Mouse (Mus musculus) limb, embryonic 11.5 days (tissue): ENCODE results near the gene Tnfrsf9. TPM values are rescaled to one million over a fixed set of nuclear protein-coding genes. Genes with fewer than 3 reads are reported as not detected.

Experiments
- ATAC-seq: fragments of 200-750 bp; cut with Nextera tagmentation; 2 replicates; pipeline ENCODE4 v1.8.0; 2017; ENCODE audit warnings: low read depth; ENCODE audit not compliant: insufficient number of reproducible peaks, low FRiP score, low TSS enrichment
- DNase-seq: peaks from one replicate; pipeline ENCODE4 v3.0.0-alpha.2; 2015; ENCODE audit warnings: low spot score
- H3K27ac ChIP-seq: fragments of 300-500 bp; sonication (generic); replicated peaks from 2 replicates; pipeline ENCODE4 v1.5.1; 2014; ENCODE audit warnings: low read depth, mild to moderate bottlenecking, low read length
- H3K27me3 ChIP-seq: fragments of 300-500 bp; sonication (generic); 2 replicates; pipeline ENCODE4 v1.6.1; 2014; ENCODE audit warnings: mild to moderate bottlenecking, low read length, mixed read lengths; ENCODE audit not compliant: control insufficient read depth, insufficient read depth
- H3K36me3 ChIP-seq: fragments of 300-500 bp; sonication (generic); 2 replicates; pipeline ENCODE4 v1.6.1; 2014; ENCODE audit warnings: mild to moderate bottlenecking, low read length, moderate library complexity, mixed read lengths; ENCODE audit not compliant: control insufficient read depth, insufficient read depth
- H3K4me1 ChIP-seq: fragments of 300-500 bp; sonication (generic); 2 replicates; pipeline ENCODE4 v1.6.1; 2014; ENCODE audit warnings: low read length, mixed read lengths; ENCODE audit not compliant: control insufficient read depth, insufficient read depth
- H3K4me2 ChIP-seq: fragments of 300-500 bp; sonication (generic); 2 replicates; pipeline ENCODE4 v1.6.1; 2014; ENCODE audit warnings: low read depth, mild to moderate bottlenecking, moderate library complexity; ENCODE audit not compliant: severe bottlenecking
- H3K4me3 ChIP-seq: fragments of 300-500 bp; sonication (generic); 2 replicates; pipeline ENCODE4 v1.5.1; 2014; ENCODE audit warnings: low read depth, low read length
- H3K9ac ChIP-seq: fragments of 300-500 bp; sonication (generic); 2 replicates; pipeline ENCODE4 v1.6.1; 2014; ENCODE audit warnings: mild to moderate bottlenecking, low read length
- H3K9me3 ChIP-seq: fragments of 300-500 bp; sonication (generic); 2 replicates; pipeline ENCODE4 v1.6.1; 2016; ENCODE audit warnings: low read length; ENCODE audit not compliant: control insufficient read depth
- WGBS: fragments of 180-500 bp; shearing (Covaris S2); extraction: QIAGEN DNeasy Blood & Tissue Kit; methylation state at CpG from one replicate; pipeline ENCODE4 v1.1.7; 2014; 5-methylcytosine and 5-hydroxymethylcytosine counted together
- polyA plus RNA-seq: library from polyadenylated mRNA; unstranded; fragments of >200 nt; fragmentation: Nextera tagmentation; extraction: Ambion mirVana; gene quantifications from 2 replicates; pipeline ENCODE4 v1.2.1, GENCODE M21; 2014

The Tnfrsf9 gene
- polyA plus RNA-seq, 1 experiment from 2014 or later: 0.69 TPM

DNA sequence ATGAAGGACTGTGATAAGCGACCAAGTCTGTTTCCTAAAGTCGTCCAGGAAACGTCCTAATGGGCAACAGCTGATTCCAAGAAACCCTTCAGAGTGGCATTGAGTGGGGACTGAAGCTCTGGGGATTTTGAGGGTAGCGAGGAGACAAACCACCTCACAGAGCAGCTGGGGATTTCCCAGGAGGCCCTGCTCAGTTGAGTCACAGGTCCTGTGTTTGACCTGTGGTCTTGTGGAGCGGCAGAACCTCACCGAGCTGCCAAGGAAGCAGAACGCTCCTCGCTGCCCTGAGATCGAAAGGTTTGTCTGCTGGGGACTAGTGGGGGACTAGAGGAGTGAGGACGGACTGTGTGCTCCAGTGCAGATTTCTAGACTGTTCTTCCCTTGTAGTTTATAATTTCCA is 13.4 kb downstream of the Tnfrsf9 start:
- no peaks in the 10 kb centered on the region for H3K4me1 ChIP-seq
- DNase-seq: no peak
- no peak overlapping the region for H3K9ac ChIP-seq
- H3K27me3 ChIP-seq: no peaks in the 10 kb centered on the region
- H3K4me2 ChIP-seq: no peak overlapping the region
- H3K36me3 ChIP-seq: no peaks in the 10 kb centered on the region
- ATAC-seq: no peak
- H3K27ac ChIP-seq: no peak overlapping the region
- 64% methylated on average over 10 of the region's 10 CpGs for WGBS
- H3K9me3 ChIP-seq: no peaks in the 10 kb centered on the region
- no peak overlapping the region for H3K4me3 ChIP-seq

DNA sequence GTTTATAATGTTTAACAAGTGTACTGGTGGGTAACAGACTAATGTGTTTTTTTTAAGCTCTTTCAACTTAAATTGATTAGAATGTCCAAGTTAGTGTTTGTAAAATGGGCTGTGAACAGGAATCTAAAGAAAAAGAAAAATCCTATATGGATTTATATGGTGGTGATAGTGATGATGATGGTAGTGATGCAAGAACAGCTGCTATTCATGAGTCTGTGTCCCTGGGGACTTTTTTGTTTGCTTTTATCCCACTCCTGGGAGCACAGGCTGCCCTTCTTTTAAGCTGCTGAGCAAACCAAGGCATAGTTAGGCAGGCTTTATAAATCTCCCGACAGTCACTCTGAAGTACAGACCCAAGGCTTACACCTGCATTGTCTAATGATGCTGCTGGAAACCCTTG is 19.1 kb downstream of the Tnfrsf9 start:
- no peak overlapping the region for H3K4me3 ChIP-seq
- H3K4me2 ChIP-seq: no peak overlapping the region
- DNase-seq (no peak), ATAC-seq (no peak)
- WGBS: 70% methylated on average over 1 of the region's 1 CpGs
- no peak overlapping the region for H3K9ac ChIP-seq
- no peaks in the 10 kb centered on the region; the same call in 1 of the 2 replicates for H3K4me1 ChIP-seq
- no peaks in the 10 kb centered on the region for H3K27me3 ChIP-seq
- H3K9me3 ChIP-seq: no peaks in the 10 kb centered on the region
- H3K27ac ChIP-seq: no peak overlapping the region
- H3K36me3 ChIP-seq: no peaks in the 10 kb centered on the region

DNA sequence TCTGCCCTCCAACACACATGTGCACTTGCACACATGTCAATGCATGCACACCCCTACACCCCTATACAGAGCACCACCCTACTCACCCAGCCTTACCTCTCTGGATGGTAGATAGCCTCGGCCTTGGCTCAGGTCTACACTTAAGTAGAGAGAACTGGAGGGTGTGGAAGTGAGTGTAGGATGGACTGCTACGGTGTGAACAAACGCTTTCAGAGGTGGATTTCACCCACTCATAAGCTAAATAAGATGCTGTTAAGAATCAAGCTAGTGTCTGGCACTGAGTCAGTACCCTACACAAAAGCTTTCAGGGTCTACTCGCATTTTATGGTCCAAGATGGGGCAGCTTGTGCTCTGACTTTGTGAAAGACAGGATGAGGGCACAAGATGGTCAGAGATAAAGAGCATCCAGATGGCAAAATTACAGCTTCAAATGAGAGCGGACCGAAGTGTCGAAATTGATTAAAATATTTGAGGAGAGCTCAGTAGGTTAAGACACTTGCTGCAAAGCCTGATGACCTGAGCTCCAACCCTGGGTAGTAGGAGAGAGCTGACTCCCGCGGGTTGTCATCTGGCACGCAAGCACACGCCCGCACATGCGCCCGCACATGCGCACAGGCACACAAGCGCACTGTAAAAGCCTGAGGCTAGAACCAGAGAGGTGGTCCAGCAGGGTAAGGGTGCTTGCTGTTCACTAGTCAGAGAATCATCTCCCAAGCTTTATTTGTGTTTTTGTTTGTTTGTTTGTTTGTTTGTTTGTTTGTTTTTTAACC is 23.1 kb downstream of the Tnfrsf9 start:
- Histone ChIP-seq H3K27ac (no peak overlapping the region), H3K9me3 (no peaks in the 10 kb centered on the region), H3K36me3 (no peaks in the 10 kb centered on the region), H3K4me2 (no peak overlapping the region), H3K27me3 (no peaks in the 10 kb centered on the region), H3K4me3 (no peak overlapping the region), H3K9ac (no peak overlapping the region), H3K4me1 (no peaks in the 10 kb centered on the region; the same call in 1 of the 2 replicates)
- 75% methylated on average over 16 of the region's 16 CpGs for WGBS
- no peak for DNase-seq
- no peak for ATAC-seq

DNA sequence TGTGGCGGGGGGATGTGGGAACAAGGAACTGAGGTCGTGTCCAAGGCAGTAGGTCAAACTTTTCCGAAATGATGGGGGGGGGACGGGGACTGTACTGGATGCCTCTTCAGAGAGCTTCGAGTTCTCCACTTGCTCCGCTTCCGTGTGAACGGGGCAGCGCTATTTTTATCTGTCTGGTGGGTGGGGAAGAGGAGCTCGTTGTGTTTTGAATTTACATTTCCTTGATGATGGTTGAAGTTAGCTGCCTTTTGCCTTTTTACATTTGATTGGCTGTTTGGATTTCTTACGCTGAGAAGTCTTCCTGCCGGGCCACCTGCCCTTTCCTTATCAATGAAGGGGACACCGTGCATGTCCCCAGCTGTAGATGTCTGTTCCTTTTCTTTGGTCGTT is 23.7 kb downstream of the Tnfrsf9 start:
- Histone ChIP-seq H3K36me3 (no peaks in the 10 kb centered on the region), H3K9me3 (no peaks in the 10 kb centered on the region), H3K4me1 (no peaks in the 10 kb centered on the region; the same call in 1 of the 2 replicates), H3K27me3 (no peaks in the 10 kb centered on the region), H3K4me3 (no peak overlapping the region), H3K4me2 (no peak overlapping the region), H3K27ac (no peak overlapping the region), H3K9ac (no peak overlapping the region)
- DNase-seq: no peak
- WGBS: 60% methylated on average over 14 of the region's 14 CpGs
- no peak for ATAC-seq

DNA sequence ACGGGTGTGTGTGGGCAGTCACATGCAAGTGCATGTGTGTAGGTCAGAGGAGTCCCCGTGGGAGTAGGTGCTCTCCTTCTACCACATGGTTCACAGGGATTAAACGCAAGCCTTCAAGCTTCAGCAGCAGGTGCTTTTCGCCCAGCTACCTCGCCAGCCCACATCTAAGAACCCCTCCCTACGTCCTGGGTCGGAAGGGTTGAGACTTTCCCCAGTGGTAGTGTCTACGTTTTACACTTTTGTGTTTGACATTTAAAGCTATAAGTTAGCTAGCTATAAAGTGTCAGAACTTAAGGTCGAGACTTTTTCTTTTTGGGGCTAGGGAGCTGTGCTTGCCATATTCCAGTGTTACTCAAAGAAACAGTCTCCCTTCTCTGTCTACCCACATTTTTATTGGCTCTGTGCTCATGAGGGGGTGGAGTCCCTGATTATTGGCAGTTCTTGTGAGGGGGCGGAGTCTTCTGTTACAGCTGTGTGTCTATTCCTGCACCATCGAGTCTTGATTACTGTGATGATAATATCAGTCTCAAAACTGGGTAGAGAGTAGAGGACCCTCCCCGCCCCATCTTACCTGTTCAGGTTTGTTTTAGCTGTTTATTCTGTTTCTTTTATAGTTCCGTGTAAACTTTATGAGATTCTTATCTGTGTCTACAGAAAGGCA is 25.8 kb downstream of the Tnfrsf9 start:
- DNase-seq (no peak), ATAC-seq (no peak)
- H3K9ac ChIP-seq: no peak overlapping the region
- H3K36me3 ChIP-seq: no peaks in the 10 kb centered on the region
- 59% methylated on average over 13 of the region's 13 CpGs for WGBS
- H3K27ac ChIP-seq: no peak overlapping the region
- no peaks in the 10 kb centered on the region; the same call in 1 of the 2 replicates for H3K4me1 ChIP-seq
- H3K27me3 ChIP-seq: no peaks in the 10 kb centered on the region
- no peak overlapping the region for H3K4me3 ChIP-seq
- H3K4me2 ChIP-seq: no peak overlapping the region
- H3K9me3 ChIP-seq: no peaks in the 10 kb centered on the region

DNA sequence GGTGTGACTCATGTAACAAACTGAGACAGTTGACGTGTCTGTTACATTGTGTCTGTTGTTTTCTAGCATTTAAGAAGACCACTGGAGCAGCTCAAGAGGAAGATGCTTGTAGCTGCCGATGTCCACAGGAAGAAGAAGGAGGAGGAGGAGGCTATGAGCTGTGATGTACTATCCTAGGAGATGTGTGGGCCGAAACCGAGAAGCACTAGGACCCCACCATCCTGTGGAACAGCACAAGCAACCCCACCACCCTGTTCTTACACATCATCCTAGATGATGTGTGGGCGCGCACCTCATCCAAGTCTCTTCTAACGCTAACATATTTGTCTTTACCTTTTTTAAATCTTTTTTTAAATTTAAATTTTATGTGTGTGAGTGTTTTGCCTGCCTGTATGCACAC is 30.3 kb downstream of the Tnfrsf9 start:
- DNase-seq: no peak
- Histone ChIP-seq H3K4me2 (no peak overlapping the region), H3K27me3 (no peaks in the 10 kb centered on the region), H3K4me3 (no peak overlapping the region), H3K9me3 (no peaks in the 10 kb centered on the region), H3K36me3 (no peaks in the 10 kb centered on the region), H3K4me1 (no peaks in the 10 kb centered on the region), H3K9ac (no peak overlapping the region), H3K27ac (no peak overlapping the region)
- 93% methylated on average over 7 of the region's 7 CpGs for WGBS
- ATAC-seq: no peak

DNA sequence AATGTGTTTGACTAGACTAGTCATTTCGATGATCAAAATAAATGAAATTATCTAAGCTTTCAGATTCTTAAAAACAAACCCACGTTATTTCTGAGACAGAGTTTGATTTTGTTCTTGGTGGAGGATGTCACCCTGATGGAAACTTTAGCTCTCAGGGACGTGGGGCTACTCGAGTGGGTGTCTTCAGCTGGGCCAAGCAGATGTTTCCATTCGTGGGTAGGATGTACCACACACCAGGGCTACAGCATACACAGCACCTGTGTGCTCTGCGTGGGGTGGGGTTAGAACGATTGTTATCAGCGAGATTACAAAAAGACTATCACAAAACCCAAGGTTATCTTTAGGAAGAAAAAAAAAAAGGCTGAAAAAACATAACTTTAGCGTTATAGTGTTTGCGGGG is 36.6 kb downstream of the Tnfrsf9 start:
- no peak overlapping the region for H3K4me2 ChIP-seq
- H3K9me3 ChIP-seq: no peaks in the 10 kb centered on the region
- no peak for ATAC-seq
- no peaks in the 10 kb centered on the region for H3K36me3 ChIP-seq
- 86% methylated on average over 10 of the region's 10 CpGs for WGBS
- no peaks in the 10 kb centered on the region for H3K4me1 ChIP-seq
- H3K4me3 ChIP-seq: no peak overlapping the region
- no peaks in the 10 kb centered on the region for H3K27me3 ChIP-seq
- no peak for DNase-seq
- H3K9ac ChIP-seq: no peak overlapping the region
- H3K27ac ChIP-seq: no peak overlapping the region

DNA sequence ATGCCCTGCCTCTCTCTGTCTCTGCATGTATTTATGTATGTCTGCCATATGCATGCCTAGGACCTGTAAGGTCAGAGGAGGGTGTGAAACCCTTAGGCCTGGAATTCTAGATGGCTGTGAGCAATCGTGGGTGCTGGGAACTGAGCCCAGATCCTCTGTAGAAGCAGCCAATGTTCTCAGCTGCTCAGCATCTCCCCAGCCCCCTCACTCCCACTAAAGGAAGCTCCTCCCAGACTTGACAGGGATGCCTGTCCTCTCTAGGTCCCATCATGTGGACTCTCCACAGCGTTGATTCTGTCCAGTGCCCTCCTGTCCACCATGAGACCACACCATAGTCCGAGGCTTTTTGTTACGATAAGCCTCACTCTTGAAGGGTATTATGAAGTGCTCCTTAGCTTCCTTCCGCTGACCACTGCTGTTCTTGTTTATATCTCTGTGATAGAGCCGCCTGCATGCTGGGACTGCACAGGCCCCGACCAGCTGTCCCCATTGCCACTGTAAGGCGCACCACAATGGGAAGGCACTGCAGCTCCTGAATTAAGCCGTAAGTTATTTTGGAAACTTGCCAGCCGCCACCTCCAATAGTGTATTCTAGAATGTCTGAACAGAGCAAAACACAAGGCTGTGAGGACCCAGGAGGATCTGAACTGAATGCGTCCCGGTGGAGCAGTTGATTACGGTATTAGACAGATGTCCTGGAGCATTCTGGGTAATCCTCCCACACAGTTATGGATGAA is 42.2 kb downstream of the Tnfrsf9 start:
- H3K4me1 ChIP-seq: no peaks in the 10 kb centered on the region
- no peaks in the 10 kb centered on the region for H3K27me3 ChIP-seq
- H3K9me3 ChIP-seq: no peaks in the 10 kb centered on the region
- H3K36me3 ChIP-seq: no peaks in the 10 kb centered on the region
- H3K27ac ChIP-seq: no peak overlapping the region
- H3K9ac ChIP-seq: no peak overlapping the region
- no peak for ATAC-seq
- DNase-seq: no peak
- no peak overlapping the region for H3K4me3 ChIP-seq
- no peak overlapping the region for H3K4me2 ChIP-seq
- WGBS: 85% methylated on average over 13 of the region's 13 CpGs
